Mouse (Mus musculus): ENCODE results near the gene C1qb.

C1qb gene

DNA sequence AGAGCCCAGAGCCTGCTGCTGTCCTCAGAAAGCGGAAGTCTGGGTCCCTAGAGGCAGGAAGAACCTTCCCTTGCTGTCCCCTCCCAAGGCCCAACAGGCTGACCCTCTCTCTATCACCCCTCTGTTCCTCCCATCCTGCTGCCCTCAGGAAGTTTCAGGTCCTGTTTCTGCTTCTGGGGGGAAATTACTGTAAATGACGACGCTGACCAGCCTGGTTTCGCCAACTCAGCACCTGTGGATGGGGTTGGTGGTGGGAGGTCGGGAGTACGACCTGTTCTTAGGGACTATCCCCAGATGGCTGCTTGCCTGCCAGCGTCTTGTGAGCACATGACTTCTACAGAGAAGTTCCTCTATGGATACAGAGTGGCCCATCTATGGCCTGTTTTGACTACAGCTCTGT is at the start of gene C1qb:
C1qb (minus strand) TSS at position 87 of the 400 bp plus-strand sequence.
- no peak for DNase-seq

DNA sequence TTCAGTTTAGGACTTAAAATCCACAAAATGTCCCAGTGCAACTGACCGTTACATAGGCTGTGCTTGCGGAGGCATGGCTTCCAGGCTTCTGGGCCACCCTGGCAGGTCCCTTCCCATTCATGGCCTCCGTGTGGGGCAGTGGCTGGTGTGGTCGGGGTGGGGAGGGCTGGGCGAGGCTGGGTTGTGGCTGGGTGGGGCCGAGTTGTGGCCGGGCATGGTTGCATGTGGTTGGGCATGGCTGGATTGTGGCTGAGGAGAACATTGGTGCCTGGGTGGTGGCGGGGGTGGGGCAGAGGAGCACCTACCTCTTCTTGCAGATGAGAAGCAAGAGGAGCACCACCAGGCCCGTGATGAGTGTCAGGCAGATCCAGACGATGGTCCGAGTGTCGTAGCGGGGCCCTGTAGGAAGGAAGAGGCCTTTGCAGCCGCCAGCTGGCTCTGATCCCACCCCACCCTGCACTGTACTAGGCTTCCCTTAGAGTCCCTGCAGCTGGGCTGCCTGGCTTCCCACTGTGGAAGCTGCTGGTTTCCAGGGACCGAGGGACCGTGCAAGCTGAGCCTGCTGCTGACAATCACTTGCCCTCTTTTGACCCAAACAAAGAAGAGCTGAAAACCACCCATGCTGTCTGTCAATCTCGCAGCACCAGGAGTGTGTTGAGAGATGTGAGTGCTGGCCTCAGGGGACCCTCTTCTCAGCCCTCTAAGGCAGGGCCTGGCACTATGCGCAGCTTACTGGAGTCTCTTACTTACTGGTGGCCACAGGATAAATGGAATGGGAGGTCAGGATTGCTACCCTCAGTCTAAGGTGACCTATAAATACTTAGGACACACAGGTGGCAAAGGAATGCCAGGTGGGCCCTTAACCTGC is 49.0 kb upstream of the C1qb start:
- DNase-seq: no peak

DNA sequence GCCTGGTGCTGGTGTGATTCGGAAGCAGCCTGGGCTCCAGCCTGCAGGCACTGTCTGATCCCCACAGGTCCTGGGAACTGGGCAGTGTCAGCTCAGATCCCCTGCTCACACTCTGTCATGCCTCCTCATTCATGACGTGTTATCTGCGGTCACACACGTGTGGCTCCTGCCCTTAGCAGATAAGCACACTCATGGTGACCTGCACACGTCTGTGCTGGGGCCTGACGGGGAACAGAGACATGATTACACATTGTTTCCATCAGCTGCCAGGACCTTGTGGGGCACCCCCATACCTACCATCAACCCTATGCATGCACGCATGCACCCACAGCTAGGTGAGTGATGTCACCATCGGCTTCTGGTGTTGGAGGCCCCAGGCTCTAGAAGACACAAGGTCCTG is 44.5 kb upstream of the C1qb start:
- DNase-seq: no peak

DNA sequence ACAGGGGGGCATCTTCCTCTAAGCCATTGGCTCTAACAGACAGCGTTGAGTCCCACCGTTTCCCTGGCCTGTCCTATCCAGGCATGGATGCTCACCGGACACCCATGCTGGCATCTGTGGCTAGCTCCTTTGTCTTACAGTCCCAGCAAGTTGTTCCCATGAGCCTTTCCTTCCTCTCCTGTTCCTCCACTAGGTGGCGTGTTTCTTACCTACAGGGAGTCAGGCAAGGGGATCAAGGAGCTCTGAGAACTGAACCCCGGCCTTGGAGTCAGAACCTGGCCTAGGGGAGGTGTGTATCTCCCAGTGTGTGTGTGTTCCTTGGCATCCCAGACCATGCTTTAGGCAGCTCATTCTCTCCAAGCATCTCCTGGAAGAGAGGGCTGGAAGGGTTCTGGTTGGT is 42.9 kb upstream of the C1qb start:
- DNase-seq: peak; percentile 29

DNA sequence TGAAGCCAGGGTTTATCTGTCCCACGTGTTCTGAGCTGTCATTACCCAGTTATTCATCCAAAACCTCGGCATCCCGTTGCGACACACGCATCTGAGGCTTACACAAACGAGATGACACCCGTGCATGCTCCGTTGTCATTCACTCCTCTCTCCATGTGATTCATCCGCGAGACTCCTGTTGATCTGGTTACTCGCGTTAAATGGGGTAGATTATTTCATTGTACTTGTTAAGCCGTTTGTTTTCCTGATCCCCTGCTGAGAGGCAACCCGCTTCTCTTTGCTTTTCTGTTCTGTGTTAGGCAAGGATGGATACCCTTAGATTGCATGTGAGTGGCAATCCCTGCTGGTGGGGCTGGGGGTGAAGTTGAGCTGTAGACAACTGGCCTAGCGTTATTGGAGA is 39.8 kb upstream of the C1qb start:
- DNase-seq: no peak

DNA sequence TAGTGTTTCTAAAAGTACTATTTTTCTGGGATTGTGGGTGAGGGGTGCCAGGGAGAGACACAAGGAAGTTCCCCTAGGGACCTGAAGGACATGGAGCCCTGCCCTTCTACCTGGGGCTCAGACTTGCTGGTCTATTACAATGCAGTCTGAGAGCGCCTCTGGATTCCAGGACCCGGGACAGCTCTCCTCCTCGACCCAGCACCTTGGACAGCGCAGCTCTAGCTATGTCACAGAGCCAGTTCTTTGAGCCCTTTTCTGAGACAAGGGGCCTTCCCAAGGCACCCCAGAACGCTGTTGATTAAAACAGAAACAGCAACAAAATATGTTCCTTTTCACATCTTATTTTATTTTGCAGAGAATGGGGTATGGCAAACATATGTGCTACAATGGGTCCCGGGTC is 38.5 kb upstream of the C1qb start:
- DNase-seq: peak; percentile 59

DNA sequence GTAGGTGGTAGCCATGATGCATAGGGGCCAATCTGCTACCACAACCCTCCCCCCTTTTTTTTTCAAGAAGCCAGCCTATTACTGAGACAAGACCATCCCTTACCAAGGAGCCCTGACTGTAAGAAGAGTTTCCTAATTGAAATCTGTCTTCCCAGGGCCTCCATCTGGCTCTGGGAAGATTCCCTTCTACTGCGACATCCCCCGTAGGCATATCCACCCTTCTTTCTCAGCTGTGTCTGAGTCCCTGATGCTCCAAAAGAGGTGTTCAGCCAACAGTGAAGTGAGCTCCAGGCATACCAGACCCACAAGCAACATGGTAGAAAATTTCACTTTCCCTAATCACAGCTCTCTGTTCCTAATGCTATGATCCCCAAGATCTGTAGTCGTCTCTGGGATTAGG is 33.5 kb upstream of the C1qb start:
- no peak for DNase-seq

DNA sequence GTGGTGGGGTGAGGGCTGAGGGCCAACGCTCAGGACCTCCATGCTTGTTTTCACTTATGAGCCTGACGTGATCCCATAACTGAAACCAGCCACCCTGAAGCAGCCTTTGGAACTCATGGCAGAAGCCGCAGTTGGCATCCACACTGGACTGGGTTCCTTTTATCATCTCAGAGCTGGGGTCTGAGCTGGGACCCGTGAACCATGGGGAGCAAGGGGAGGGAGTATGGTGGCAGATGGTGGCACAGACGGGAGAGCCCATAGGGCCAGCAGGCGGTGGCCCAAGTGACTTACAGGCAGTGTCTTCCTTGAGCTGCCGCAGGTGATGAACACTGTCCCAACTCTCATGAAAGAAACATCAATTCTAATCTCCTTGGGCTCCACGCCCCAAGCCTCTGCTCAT is 32.8 kb upstream of the C1qb start:
- no peak for DNase-seq

DNA sequence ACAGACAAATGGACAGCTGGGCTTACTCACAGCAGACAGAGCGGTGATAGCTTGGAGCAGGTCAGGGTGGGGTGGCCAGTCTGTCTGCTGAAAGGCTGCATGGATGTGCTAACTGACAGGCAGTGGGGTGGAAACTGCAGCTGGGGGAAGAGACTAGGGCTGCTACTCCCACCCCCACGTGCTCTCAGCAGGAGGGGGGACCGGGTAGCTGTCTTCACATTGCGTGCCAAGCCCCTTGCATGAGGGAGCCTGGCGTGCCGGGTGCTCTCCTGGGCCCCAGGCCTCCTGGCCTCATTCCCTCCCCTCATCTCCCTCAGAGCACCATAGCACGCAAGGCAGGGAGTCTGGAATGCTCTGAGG is 31.2 kb upstream of the C1qb start:
- no peak for DNase-seq

DNA sequence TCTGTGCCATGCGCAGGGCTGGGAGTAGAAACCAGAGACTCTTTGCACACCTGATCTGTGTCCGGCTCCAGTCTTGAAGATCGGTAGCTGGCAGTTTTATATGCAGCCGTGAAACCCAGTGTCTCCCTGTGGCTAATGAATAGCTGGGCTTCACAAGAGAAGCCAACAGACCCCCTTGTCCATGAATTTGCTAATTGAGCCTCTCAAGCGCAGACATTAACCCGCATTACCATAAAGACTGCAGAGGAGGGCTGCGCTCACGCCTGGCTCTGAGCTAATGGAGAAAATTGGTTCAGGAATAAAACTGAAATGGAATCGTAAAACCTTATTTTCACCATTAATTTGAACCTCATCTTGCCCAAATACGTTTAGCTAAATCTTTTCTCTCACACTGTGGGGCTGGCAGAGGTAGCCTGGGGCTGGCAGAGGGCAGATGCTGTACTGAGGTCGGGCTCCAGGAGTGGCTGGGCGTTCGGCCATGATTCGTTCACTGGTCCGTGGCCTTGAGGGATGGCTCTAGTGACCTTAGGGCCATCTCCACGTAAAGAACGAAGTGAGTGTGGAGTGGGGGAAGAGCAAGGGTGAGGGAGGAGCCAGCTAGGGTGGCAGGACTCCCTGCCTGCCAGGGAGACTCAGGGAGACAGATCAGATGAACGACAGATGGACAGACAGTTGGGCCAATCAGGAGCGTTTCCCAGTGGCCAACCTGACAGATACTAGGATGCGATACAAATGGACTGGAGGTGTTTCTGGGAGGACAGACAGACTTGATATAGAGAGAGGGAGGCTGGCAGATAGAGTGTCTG is 30.6 kb upstream of the C1qb start:
- DNase-seq: no peak

DNA sequence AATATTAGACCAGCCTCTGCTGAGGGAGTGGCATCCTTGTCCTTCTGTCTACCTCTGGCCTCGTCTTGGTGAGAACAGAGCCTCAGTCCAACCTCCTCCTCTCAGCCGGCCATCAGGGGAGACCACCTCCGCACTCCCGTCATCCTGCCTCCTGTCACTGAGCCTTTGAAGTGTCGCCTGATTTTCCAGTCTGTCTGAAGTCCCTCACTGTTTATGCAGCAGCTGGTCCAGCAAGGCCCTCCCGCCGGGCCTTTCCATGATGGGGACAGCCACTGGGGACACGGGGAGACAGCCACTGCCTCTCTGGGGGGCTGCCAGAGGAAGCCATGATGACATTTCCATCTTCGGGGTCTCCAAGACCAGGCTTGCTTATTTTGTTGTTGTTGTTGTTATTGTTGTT is 26.9 kb upstream of the C1qb start:
- no peak for DNase-seq

DNA sequence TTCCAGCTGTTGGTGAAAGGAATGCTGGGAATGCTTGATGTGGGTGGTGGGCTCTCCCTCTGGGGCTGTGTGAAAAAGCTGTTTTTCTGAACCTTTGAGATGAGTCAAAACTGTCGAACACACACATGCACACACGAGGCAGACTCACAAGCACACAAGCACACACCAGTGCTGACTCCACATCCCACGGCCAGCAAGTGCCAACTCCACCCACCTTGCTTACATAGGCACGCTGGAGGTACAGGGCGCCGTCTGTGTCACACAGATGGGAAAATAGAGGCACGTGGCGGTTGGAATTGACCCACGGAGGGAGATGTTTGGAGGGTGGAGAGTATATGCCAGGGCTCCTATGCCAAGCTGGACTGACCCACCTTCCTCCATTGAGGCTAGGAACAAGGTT is 25.8 kb upstream of the C1qb start:
- DNase-seq: no peak

DNA sequence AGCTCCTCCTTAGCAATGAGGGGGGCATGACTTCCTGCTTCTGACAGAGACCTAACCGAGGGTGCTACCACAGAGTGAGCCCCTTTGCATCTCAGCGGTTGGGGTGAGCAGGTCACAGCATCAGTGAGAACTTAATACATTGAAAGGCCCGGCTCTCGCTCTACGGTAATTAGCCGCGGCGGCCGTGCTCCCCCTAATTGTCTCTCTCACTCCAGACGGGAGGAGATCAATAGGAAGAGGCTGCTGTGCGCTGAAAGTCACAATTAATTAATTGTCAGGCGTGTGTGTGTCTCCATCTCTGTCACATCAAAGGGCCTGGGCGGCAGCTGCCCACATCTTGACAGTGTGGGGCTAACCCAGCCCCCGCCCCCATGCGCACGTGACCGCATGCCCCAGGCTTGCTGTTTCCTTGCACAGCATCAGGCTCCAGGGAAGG is 25.2 kb upstream of the C1qb start:
- no peak for DNase-seq

DNA sequence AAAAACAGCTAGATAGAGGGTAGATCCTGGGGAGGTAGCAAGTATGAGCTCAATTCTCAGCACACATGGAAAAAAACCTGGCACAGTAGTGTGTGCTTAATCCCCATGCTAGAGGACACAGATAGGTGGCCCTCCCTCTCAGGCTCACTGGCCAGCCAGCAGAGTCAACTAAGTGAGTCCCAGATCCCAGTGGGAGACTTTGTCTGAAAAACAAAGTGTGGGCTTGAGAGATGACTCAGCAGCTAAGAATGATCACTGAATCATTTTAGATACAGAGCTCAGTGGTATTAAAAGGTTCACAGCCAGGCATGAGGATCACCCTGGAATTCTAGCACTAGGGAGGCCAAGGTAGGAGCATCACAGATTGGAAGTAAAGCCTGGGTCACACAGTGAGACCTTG is 21.8 kb upstream of the C1qb start:
- no peak for DNase-seq

DNA sequence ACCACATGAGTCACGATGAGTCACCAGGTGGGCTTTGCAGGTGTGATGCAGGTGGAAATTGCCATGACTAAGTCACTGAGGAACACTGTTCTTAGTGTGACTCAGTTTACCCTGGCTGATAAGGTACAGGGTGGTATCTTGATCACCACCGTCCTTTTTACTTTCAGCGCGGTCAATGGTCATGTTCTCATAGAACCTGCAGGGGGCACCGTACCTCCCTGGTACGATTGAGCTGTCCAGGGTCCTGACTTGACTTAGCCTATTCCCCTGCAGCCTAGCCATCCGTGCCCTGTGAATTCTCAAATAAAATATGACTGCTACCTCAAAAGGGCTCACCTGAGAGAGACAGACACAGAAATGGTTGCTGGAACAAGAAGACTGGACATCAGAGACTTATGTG is 21.0 kb upstream of the C1qb start:
- DNase-seq: peak; percentile 52

DNA sequence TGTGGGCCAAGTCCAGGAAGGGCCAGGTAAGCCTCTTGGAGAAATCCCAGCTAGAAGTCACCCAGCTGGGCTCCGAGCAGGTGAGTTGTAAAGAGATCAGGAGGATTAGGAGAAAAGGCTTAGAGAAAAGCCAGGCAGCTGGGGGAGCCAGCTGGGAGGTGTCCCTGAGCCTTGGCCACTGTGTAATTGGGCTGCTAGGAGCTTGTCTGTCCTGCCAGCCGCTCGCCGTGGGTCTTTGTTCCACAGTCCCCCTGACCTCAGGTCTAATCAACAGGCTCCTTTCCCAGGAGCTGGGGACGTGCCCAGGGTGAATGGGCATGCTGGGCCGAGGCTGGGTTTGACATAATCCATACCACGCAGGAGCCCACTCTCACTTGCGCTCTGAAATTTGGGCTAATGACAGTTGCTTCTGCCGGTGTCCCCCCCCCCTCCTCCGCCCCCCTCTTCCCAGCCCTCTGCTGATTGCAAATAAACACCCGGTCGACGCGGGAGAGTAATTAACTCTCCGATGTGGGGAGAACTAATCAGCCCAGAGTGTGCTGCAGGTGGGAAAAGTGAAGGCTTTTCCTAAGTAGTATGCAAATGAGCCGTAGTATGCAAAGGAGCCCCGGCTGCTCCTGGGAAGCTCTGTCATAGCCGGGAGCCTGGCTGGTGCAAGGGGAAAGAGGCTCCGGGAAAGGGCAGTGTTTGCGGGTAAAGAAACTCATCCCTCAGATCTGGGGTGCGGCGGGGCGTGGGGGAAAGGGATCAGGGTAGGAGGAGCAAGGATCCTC is 19.0 kb upstream of the C1qb start:
- DNase-seq: no peak

DNA sequence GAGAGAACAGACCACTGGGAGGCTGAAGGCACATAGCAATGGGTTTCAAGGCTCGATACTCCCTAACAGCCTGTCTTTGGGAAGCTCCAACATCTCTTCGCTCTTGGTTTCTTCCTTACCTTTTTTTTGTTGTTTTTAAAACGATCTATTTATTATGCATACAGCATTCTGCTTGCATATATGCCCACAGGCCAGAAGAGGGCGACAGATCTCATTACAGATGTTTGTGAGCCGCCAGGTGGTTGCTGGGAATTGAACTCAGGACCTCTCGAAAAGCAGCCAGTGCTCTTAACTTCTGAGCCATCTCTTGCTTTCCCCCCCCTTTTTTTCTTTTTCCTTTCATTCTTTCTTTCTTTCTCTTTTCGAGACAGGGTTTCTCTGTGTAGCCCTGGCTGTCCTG is 13.2 kb upstream of the C1qb start:
- no peak for DNase-seq

DNA sequence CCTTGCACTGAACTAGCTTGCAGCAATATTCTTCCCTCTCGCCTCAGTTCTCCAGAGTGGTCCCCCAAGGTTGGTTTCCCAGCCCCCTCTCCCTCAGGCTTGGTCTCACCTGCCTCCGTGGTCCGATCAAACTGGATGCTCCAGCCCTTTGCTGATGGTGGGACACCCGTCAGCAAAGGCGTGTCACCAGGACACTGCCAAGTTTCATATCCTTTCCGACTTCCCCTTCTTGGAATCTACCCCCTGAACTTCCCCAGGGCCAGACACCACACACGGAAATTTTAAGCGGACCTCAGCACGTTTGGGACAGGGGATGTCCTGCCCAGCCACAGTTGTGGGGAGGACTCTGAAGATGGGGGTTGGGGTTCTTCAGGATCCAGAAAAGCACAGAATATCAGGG is 12.7 kb upstream of the C1qb start, which contains the start of gene C1qa:
C1qa (minus strand) TSS at position 167 of the 400 bp plus-strand sequence.
- DNase-seq: no peak

DNA sequence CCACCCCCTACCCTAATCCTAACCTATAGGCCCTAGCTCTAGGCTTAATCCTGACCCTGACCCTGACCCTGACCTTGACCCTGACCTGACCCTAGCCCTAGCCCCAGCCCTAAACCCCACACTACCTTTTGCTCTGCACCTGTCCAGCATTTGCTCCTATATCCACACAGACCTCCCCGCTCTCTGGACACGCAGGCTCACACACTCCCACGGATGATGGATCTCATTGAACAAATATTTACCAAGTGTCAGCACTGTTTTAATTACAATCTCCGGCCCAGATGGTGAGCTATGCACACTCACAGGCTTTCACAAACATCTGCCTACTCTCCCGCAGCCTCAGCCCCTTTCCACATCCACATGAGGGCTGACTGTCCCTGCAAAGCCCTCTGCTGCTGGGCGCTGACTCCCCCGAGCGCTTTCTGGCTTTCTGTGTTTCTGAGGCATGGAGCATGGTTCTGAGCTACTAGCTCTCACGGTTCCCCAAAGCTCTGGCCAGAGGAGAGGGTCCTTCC is 12.2 kb upstream of the C1qb start:
- DNase-seq: no peak

DNA sequence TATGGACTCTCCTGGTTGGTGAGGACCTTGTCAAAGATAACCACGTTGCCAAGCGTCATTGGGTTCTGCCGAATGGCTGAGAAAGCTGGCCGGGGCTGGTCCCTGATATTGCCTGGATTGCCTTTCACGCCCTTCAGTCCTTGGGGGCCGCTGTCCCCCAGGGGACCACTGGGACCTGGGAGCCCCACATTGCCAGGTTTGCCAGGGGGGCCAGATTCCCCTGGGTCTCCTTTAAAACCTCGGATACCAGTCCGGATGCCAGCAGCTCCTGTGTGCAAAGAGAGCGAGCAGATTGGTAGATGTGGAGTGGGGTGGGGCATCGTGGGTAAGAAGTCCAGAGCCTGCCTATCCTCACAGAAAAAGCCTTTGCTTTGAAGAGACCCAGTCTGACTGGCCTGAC is 10.5 kb upstream of the C1qb start:
- no peak for DNase-seq

DNA sequence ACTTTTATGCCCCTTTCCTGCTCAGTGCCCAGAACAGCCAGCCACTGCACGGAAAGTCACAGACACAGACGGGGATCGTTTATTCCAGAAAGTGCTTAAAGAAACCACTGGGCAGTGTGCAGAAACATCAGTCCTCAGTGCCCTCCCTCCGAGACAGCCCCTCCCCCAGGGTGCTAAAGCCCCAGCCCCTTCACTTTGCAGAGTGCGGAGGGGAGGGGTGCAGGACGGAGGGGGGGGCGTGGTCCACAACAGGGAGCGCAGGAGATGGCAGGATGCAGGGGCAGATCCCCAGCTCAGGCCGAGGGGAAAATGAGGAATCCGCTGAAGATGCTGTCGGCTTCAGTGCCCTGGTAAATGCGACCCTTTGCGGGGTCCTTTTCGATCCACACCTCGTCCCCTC is 9.9 kb upstream of the C1qb start:
- no peak for DNase-seq

DNA sequence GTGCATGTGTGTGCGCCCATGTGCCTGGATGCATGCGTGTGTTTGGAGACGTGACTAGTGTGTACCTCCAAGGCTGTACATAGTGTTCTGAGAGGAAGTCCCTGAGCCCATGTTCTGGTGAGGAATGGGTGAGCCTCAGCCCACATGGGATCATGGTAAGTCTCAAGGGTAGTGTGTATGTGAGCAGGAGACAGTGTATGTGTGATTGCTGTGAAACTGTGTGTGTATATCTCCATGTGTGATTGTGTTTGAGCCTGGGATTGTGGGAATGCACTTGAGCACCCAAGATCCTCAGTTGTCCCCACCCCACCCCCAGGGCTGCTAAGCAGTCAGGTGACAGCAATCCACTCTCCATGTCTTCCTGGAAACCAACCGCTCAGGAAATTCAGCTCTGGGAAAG is 8.8 kb upstream of the C1qb start:
- no peak for DNase-seq

Data from thymus, postnatal 14 days (tissue).